Mouse (Mus musculus) duodenum, adult 2 months (tissue): Measurements from ENCODE around the gene Lias. TPM values are rescaled to one million over a fixed set of nuclear protein-coding genes. Genes with fewer than 3 reads are reported as not detected.

Source experiments
- polyA plus RNA-seq: library from polyadenylated mRNA; depleted of rRNA; stranded (reverse); fragments of >200 nt; gene quantifications from 2 replicates; pipeline ENCODE4 v1.2.3, GENCODE M21; 2012; ENCODE audit warnings: low replicate concordance; rRNA removed

Lias gene
- 3.3 and 3.4 TPM in 2 replicates for polyA plus RNA-seq

DNA sequence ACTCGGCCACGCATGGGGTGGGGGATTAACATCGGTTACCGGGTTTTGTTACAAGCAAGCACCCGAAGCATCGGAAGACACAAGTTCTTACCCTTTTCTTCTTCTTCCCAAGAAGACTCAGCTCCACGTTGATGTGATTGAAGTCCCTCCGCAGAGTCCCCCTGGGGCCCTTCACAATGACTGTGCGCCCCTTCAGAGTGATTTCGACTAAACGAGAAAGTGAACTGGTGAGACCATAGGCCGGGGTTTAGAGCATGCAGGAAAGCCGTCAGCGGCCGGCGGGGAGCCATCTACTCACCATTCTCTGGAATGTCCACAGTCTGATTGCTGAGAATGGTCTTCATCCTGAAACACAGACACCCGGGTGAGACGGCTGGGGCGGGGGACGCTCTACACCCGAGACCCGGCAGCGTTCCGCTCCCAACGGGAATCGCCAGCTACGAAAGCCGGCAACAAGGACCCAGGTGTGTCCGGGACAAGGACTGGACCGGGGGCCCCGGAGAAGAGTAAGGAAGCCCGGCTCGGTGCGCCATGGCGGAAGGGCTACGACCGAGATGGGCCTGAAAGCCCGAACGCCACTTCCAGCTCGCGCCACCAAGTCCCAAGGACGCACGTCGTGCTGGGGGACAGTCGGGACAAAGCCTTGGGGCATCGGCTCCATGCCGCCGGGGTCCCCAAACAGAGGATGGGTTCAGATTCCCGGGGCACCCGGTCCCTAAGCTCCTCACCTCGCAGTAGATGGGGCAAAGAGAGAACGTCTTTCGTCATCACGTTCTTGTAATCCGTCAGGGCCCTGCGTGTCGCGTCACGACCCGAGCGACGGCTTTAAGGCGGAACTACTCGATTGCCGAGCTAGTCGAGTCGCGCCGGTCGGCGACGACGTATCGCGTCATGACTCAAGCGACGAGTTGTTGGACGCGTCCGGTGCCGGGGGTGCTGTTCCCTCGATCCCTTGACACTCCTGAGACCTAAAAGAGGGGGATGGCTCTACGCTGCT, at the start of gene Lias, which contains the start of gene Rpl9:
Gene Lias (plus strand): TSS at position 850 of the 997 bp plus-strand sequence.
Gene Rpl9 (minus strand): TSS at position 797 of the 997 bp plus-strand sequence.

DNA sequence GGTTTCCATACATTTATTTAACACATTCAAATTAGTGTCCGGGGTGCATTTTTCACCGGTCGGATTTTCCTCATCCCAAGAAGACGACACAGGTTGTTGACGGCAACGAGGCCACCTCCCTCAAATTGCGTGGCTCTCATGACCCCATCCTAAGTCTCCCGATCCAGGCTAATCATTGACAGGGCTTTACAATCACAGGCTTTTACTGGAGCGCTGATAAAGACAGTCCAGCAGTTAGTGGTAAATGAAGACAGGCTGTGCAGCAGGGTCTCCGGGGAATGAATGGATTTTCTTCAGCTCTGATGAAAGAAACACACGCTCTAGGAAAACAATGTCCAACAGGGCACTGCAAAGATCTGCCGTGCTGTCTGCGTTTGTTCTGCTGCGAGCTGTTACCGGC, 43.1 kb upstream of the Lias start, which contains the start of gene Klb:
Gene Klb (plus strand): TSS at position 147 of the 400 bp plus-strand sequence.

DNA sequence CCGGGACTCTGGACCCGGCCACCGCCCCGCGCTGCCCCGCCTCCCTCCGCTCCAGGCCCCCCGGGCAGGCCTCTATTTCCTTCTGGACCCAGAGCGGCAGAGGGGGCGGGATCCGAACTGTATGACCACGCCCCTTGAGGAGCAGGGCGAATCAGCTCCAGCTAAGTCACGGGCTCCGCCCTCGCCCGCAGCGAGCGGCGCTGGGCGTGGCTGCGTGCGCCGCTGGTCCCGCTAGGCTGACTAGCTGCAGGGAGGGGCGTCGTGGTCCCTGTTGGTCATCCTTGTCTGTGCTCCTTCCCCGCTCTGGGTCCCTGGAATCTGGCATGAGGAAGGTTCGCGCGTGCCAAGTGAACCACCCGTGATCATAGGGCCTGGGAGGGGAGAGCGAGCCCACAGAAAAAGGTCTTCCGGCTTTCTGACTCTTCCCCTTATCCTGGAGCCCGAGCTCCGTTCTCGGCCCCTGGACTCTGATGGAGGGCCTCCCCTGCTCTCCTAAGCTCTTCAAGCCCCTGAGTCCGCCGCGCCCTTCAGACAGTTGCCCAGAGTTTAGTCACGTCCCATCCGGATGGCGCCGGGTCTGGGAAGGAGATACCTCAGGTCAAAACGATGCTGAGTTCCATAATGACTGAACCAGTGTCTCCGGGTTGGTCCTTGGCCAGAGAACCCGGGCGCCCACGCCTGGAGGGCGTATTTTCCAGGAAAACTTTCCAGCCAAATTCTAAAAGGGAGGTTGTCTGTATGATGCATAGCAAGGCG, 44.7 kb downstream of the Lias start, which contains the start of gene Ugdh:
Gene Ugdh (minus strand): TSS at position 144 of the 756 bp plus-strand sequence.

Other genes starting within 250 kb of the Lias start
- gene Wdr19, start 191.8 kb upstream of the Lias start, polyA plus RNA-seq: 0.27 and 0.60 TPM in 2 replicates
- 2.1 and 2.3 TPM in 2 replicates for gene Rfc1, start 55.8 kb upstream of the Lias start, polyA plus RNA-seq
- gene Klb, start 43.2 kb upstream of the Lias start, polyA plus RNA-seq: 0.13 and 0.42 TPM in 2 replicates
- 32.8 and 36.4 TPM in 2 replicates for gene Rpl9, start 53 bp upstream of the Lias start, polyA plus RNA-seq
- gene Ugdh, start 44.5 kb downstream of the Lias start, polyA plus RNA-seq: 27.3 and 38.9 TPM in 2 replicates
- gene Gm43552, start 101.3 kb downstream of the Lias start, polyA plus RNA-seq: 3.0 TPM in 1 of 2 replicates, not detected in the other
- 79.0 and 87.2 TPM in 2 replicates for gene Smim14, start 145.7 kb downstream of the Lias start, polyA plus RNA-seq
- 3.4 and 5.1 TPM in 2 replicates for gene Ube2k, start 145.7 kb downstream of the Lias start, polyA plus RNA-seq